Mouse (Mus musculus): ENCODE measurements at regions not wholly inside any gene's neighbourhood (a gene's known extent, or its start where the extent isn't known, plus 50 kb on each side); places are given as distances from the start of the nearest gene placed in this dataset.
A peak's percentile ranks its signal among the peaks of the same experiment; 100 is the strongest.

- no peak for ATAC-seq (replicated peaks; ENCODE audit: poor library complexity, severe bottlenecking)
Observed at GRCm38 (mm10) chr7:71414756-71415155, 63.5 kb upstream of the Gm10295 start.

GRCm38 (mm10) chr7:71413121-71413520 is 61.8 kb upstream of the Gm10295 start:
- ATAC-seq (replicated peaks; ENCODE audit: poor library complexity, severe bottlenecking), result no peak

GRCm38 (mm10) chr7:71412079-71412478 is 60.8 kb upstream of the Gm10295 start:
- ATAC-seq (replicated peaks; ENCODE audit: poor library complexity, severe bottlenecking), result peak; percentile 90

- no peak for ATAC-seq (replicated peaks; ENCODE audit: poor library complexity, severe bottlenecking)
Observed at GRCm38 (mm10) chr7:71411293-71412011, 60.2 kb upstream of the Gm10295 start.

- no peak for ATAC-seq (replicated peaks; ENCODE audit: poor library complexity, severe bottlenecking)
Observed at GRCm38 (mm10) chr7:71409903-71410302, 58.6 kb upstream of the Gm10295 start.

- no peak for ATAC-seq (replicated peaks; ENCODE audit: poor library complexity, severe bottlenecking)
Observed at GRCm38 (mm10) chr7:71409061-71409460, 57.8 kb upstream of the Gm10295 start.

GRCm38 (mm10) chr7:71406283-71406682 is 55.0 kb upstream of the Gm10295 start:
- no peak for ATAC-seq (replicated peaks; ENCODE audit: poor library complexity, severe bottlenecking)

All from granulocyte monocyte progenitor cell, adult 5-6 weeks (primary cell).